Mouse (Mus musculus) thymus, adult 2 months (tissue): ENCODE data around the gene Cd68. TPM values are rescaled to one million over a fixed set of nuclear protein-coding genes. Genes with fewer than 3 reads are reported as not detected.
A peak's percentile ranks its signal among the peaks of the same experiment; 100 is the strongest.

Source experiments
- DNase-seq: peaks from one replicate; pipeline ENCODE4 v3.0.0; 2021
- H3K27ac ChIP-seq: fragments of 200-500 bp; 2 replicates; pipeline ENCODE4 v1.5.1; 2012; ENCODE audit warnings: low read length, control low read depth; ENCODE audit not compliant: control insufficient read depth, insufficient read depth
- H3K27me3 ChIP-seq: fragments of 200-500 bp; 2 replicates; pipeline ENCODE4 v1.6.1; 2012; ENCODE audit warnings: mild to moderate bottlenecking, low read length, moderate library complexity, mixed read lengths; ENCODE audit not compliant: control insufficient read depth, insufficient read depth
- H3K36me3 ChIP-seq: fragments of 200-500 bp; 2 replicates; pipeline ENCODE4 v1.6.1; 2012; ENCODE audit warnings: mild to moderate bottlenecking, low read length, moderate library complexity; ENCODE audit not compliant: control insufficient read depth, insufficient read depth
- H3K4me1 ChIP-seq: fragments of 200-500 bp; replicated peaks from 2 replicates; pipeline ENCODE4 v1.6.1; 2012; ENCODE audit warnings: low read length; ENCODE audit not compliant: control insufficient read depth, insufficient read depth
- H3K4me3 ChIP-seq: fragments of 200-500 bp; 2 replicates; pipeline ENCODE4 v1.5.1; 2012; ENCODE audit warnings: mild to moderate bottlenecking, low read length, control low read depth, moderate library complexity; ENCODE audit not compliant: control insufficient read depth, insufficient read depth
- CTCF ChIP-seq: fragments of 200-500 bp; IDR thresholded peaks from 2 replicates; pipeline ENCODE4 v1.5.1; 2012; ENCODE audit warnings: mild to moderate bottlenecking, control low read depth, low read length, moderate library complexity, borderline replicate concordance; ENCODE audit not compliant: control insufficient read depth, poor library complexity, insufficient read depth; ENCODE audit errors: extremely low read depth
- POLR2A ChIP-seq: fragments of 200-500 bp; IDR thresholded peaks from 2 replicates; pipeline ENCODE4 v1.6.1; 2012; ENCODE audit warnings: mild to moderate bottlenecking, low read length, control low read depth, moderate library complexity; ENCODE audit not compliant: control insufficient read depth, poor library complexity, insufficient read depth; ENCODE audit errors: extremely low read depth
- WGBS: fragments of 180-500 bp; shearing (Covaris S2); methylation state at CpG from one replicate; pipeline ENCODE4 v1.1.7; 2018; 5-methylcytosine and 5-hydroxymethylcytosine counted together
- polyA plus RNA-seq: library from polyadenylated mRNA; depleted of rRNA; stranded (reverse); fragments of >200 nt; gene quantifications from 2 replicates; pipeline ENCODE4 v1.2.3, GENCODE M21; 2012; rRNA removed

Cd68 gene
- polyA plus RNA-seq = 101 and 117 TPM in 2 replicates

- no peak within 1 kb of the TSS for H3K27ac ChIP-seq
- TF ChIP-seq POLR2A (no peak), CTCF (no peak)
- H3K4me1 ChIP-seq = peaks cover 17% of the 10 kb centered on the region
- WGBS = 55% methylated on average over 7 of the region's 7 CpGs
- DNase-seq = no peak
- no peak within 1 kb of the TSS for H3K4me3 ChIP-seq
- H3K27me3 ChIP-seq = no peaks in the 10 kb centered on the region
- H3K36me3 ChIP-seq = peaks cover 42% of the 10 kb centered on the region
Observed at GRCm38 (mm10) chr11:69665961-69666664, at the start of gene Cd68. TSS of gene Cd68 (minus strand) at chr11:69666153.

- no peaks in the 10 kb centered on the region for H3K36me3 ChIP-seq
- DNase-seq = no peak
- no peaks in the 10 kb centered on the region for H3K27me3 ChIP-seq
- TF ChIP-seq POLR2A (no peak), CTCF (peak; percentile 70; the same call in 1 of the 2 replicates)
- no peak overlapping the region for H3K27ac ChIP-seq
- H3K4me1 ChIP-seq = no peaks in the 10 kb centered on the region
- WGBS = 85% methylated on average over 9 of the region's 9 CpGs
- H3K4me3 ChIP-seq = no peak overlapping the region
Observed at GRCm38 (mm10) chr11:69715482-69715881, 49.5 kb upstream of the Cd68 start.

- DNase-seq = no peak
- Histone ChIP-seq H3K27me3 (no peaks in the 10 kb centered on the region), H3K4me3 (no peak overlapping the region), H3K27ac (no peak overlapping the region), H3K4me1 (no peaks in the 10 kb centered on the region), H3K36me3 (no peaks in the 10 kb centered on the region)
- no peak for TF ChIP-seq POLR2A
- TF ChIP-seq CTCF = no peak
- 93% methylated on average over 18 of the region's 18 CpGs for WGBS
Observed at GRCm38 (mm10) chr11:69714636-69715329, 48.8 kb upstream of the Cd68 start.

- TF ChIP-seq POLR2A = no peak
- TF ChIP-seq CTCF = no peak
- no peaks in the 10 kb centered on the region for H3K4me1 ChIP-seq
- H3K36me3 ChIP-seq = no peaks in the 10 kb centered on the region
- H3K4me3 ChIP-seq = no peak overlapping the region
- H3K27me3 ChIP-seq = no peaks in the 10 kb centered on the region
- no peak for DNase-seq
- 93% methylated on average over 20 of the region's 20 CpGs for WGBS
- no peak overlapping the region for H3K27ac ChIP-seq
Observed at GRCm38 (mm10) chr11:69712954-69713672, 47.2 kb upstream of the Cd68 start.

GRCm38 (mm10) chr11:69711082-69711481 lies 45.1 kb upstream of the Cd68 start:
- Histone ChIP-seq H3K36me3 (no peaks in the 10 kb centered on the region), H3K4me1 (no peaks in the 10 kb centered on the region), H3K4me3 (no peak overlapping the region), H3K27me3 (no peaks in the 10 kb centered on the region), H3K27ac (no peak overlapping the region)
- WGBS = 90% methylated on average over 2 of the region's 2 CpGs
- DNase-seq = no peak
- TF ChIP-seq POLR2A (no peak), CTCF (no peak)

- H3K36me3 ChIP-seq = no peaks in the 10 kb centered on the region
- H3K4me1 ChIP-seq = no peaks in the 10 kb centered on the region
- TF ChIP-seq CTCF = no peak
- no peak for TF ChIP-seq POLR2A
- no peak for DNase-seq
- H3K27ac ChIP-seq = no peak overlapping the region
- no peaks in the 10 kb centered on the region for H3K27me3 ChIP-seq
- WGBS = 92% methylated on average over 3 of the region's 3 CpGs
- H3K4me3 ChIP-seq = no peak overlapping the region
Observed at GRCm38 (mm10) chr11:69710470-69710869, 44.5 kb upstream of the Cd68 start.
